Mouse (Mus musculus) layer of hippocampus, adult 11-12 months (tissue): ENCODE measurements around the gene Kcnb1.

Experiments used
- DNase-seq: peaks from one replicate; pipeline ENCODE4 v3.0.0; 2022; ENCODE audit warnings: low spot score

The Kcnb1 gene

DNA sequence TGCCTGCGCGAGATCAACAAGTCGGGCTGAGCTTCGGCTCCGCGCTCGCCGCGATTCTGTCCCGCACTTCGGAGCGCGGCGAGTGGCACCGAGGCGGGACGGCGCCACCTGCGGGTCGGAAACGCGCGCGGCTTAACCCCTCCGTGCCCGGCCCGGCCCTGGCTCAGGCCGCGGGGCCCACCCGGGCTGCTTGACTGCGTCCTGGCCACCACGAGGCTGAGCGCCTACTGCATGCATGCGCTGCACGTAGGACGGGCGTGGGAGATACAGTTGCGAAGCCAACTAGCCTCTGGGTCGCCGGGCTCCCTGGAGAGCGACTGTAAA is at the start of gene Kcnb1:
Gene Kcnb1 (minus strand): TSS at position 80 of the 324 bp plus-strand sequence.
- peak; percentile 78 for DNase-seq

DNA sequence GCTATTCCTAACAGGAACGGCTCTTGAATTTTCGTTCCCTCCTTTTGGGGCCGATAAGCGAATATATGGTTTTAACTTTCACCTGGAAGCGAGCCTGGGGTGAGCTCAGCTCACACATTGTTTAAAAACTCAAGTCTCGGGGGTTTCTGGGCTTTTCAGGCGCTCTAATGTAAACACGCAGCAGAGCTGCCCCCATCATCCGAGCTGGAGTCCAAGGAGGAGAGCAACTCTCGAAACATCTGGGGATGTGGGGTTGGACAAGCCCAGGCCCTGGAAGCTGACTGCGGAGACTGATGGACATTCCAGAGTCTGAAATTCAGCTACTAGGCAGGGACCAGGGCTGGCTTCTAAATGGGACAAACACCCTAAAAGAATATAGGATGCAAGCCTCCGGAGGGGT is 49.3 kb upstream of the Kcnb1 start:
- no peak for DNase-seq

DNA sequence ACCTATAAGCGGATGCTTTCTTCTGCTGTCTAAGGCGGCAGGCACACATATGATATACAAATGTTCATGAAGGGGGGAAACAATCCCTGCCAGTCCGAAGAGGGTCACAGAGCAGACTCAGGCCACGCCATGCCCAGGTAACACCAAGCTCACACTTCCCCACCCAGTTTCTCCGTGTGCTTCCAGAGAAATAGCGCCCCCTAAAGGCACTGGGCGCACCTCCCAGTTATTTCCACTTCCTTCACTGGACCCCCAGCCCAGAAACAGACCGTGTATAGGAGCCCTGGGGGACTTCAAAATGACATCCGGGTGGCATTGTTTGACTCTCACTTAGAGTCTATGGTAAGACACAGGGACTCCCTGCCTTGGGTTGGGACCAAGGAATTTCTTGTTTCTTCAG is 47.3 kb upstream of the Kcnb1 start:
- no peak for DNase-seq

DNA sequence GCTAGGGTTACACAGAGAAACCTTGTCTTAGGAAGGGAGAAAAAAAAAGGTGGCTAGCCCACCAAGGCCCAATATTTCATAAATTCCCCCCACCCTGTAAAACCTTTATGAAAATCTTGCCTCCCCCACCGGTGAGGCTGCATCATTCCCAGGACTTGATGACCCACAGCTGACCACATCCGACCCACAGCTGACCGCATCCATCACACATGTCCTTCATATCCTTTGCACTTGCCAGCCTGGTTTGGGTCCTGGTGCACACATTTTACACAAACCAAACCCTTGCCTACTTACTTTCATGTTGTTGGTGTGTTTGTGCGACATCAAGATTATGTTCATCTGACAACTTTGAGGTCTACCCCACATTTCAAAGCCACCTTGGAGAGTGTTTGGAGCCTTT is 46.2 kb upstream of the Kcnb1 start:
- no peak for DNase-seq

DNA sequence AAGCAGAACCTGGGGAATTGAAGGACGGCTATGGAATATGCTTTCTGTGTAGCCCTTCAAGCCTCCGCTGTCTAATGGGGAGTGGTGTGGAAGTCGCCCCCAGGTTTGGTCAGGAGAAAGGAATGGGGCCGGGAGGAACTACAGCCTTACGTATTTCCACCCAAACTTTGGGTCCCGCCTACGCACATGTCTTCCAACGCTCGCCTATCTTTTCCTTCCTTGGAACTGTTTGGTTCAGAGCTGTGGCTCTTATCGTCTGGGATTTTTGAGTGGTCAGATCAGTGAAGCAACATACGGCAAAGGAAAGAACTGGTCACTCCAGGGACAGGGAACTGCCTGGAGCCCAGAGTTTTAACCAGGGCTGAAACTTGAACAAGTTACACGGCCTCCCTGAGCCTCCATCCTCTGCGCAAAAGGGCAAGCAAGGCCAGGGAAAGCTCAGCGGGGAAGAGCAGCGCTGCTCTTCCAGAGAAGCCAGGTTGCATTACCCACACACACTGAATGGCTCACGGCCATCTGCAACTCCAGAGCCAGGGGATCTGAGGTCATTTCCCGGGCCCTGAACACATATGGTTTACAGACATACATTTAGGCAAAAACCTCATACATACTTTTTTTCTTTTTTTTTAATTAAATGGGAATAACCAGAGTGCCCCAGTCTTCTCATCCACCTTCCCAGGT is 45.5 kb upstream of the Kcnb1 start:
- no peak for DNase-seq

DNA sequence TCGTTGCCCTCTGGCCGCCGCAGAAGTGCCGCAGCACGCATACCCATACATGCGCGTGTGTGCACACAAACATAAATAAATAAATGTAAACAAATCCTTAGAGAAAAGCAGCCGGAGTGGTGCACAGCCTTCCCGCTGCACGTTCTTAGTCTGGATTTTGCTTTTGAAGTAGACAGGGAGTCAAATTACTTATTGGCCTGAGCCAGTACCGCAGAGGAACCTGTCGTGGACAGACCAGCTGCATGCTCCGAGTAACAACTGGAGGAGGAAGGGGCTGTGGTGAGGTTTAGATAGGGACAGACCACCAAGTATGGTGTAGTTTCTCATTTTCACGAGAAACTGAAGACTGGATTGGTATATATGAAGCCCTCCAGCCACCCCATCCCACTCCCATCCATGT is 43.8 kb upstream of the Kcnb1 start:
- no peak for DNase-seq

DNA sequence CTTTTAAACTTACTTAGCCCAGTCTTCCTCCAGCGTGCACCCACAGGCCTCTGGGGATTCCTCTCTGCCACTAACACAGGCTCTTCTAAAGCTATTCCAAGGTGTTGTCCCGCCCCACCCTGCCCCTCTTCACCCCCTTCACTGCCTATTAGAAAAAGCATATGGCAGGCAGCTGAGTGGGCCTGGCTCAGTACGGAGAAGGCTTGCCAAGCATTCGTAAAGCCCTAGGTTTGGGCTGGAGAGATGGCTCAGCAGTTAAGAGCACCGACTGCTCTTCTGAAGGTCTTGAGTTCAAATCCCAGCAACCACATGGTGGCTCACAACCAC is 43.0 kb upstream of the Kcnb1 start:
- no peak for DNase-seq

DNA sequence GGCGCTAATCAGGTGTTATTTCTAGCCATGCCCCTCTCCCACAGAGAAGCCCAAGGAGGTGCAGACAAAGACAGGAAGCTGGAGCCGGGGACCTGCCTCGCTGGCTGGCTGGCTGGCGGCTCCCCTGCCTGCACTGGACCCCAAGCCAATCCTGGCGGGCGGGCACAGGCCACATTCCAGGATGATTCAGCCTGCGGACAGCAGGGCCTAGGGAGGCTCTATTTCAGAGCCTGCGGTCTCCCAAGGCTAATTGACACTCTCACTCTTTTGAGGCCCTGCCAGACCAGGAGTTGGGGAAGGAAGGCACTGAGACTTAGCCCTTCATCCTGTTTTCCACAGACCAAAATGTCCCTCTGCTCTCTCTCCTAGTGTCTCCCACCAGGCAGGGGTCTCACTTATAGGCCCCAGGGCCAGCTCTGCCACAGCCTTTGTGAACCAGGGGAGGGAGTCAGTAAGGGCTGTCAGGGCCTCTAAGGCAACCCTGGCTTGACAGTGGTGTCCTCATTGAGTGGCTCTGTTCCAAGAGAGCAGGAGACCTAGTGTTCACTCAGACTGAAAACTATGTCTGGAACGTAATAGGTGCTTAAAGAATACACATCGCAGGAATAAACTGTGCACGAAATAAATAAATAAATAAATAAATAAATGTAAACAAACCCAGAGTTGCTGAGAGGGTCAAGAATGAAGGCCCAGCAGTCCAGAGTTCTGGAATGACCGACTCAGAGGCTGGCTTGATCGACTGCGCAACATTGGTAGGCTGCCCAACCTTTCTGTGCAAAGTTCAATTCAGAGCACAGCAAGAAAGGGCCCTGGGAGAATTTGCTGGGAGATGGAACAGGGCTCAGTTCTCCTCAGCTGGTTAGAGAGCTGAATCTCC is 42.4 kb upstream of the Kcnb1 start:
- no peak for DNase-seq

DNA sequence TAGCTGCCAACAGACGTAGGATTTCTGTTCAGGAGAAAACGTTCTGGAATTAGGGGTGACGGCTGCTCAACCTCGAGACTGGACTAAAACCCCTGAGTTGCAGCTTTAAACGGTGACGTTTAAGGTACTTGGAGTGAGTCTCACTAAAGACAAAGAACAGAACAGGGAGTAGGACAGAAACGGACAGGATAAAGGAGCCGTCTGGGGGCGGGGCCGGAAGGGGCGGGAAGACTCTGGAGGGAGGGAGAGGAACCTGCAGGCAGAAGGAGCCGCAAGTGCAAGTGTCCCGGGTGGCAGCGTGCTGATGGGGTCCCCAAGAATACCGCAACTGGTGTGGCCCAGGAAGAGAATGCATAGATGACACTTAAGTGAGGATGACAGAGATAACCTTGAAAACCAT is 40.6 kb upstream of the Kcnb1 start:
- DNase-seq = no peak

DNA sequence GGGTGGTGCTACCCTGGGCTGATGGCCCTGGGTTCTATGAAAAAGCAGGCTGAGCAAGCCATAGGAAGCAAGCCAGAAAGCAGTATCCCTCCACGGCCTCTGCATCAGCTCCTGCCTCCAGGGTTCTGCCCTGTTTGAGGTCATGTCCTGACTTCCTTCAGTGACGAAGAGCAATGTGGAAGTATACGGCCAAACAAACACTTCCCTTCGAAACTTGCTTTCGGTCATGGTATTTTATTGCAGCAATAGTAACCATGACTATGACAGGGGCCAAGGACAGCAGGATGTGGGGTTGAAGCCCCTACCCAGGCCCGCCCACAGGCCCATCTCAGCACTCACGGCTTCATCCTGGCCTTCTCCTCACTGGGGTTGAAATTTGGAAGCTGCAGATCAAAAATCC is 35.0 kb upstream of the Kcnb1 start:
- DNase-seq = no peak

DNA sequence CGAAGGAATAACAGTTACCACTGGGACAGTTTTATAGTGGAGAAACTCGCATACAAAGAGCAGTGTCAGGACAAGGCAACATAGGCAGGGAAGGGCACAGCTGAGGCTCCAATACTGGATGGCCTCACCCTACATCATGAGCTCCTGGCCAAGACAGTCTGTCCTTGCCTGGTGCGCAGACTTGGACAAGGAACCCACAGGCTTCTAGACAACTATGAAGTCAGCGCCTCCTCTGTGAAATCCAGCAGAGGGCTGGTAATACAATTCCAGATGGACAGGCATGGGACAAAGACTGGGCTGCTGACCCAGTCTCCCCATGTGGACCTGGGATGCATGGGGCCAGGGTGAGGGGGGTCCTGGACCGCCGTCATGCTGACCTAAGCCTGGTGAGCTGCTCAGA is 34.2 kb upstream of the Kcnb1 start:
- DNase-seq = no peak

DNA sequence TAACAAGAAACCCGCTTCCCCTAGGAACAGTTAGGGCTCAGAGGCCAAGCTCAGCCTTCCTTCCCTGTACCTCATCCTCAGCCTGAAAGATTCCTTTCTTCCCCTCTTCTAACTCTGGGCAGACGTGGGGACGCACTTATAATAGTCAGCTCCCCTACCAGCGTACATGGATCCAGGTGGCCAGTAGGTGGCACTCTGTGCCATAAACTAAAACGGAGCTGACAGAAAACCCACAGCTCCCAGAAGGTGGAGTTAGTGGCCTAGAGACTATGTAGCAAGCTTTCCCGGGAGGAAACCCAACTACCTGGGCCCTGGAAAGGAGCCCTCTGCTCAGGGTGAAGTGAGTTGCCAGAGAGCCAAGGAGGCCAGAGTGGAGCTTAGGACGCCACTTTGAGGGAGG is 32.2 kb upstream of the Kcnb1 start:
- DNase-seq = peak; percentile 78

DNA sequence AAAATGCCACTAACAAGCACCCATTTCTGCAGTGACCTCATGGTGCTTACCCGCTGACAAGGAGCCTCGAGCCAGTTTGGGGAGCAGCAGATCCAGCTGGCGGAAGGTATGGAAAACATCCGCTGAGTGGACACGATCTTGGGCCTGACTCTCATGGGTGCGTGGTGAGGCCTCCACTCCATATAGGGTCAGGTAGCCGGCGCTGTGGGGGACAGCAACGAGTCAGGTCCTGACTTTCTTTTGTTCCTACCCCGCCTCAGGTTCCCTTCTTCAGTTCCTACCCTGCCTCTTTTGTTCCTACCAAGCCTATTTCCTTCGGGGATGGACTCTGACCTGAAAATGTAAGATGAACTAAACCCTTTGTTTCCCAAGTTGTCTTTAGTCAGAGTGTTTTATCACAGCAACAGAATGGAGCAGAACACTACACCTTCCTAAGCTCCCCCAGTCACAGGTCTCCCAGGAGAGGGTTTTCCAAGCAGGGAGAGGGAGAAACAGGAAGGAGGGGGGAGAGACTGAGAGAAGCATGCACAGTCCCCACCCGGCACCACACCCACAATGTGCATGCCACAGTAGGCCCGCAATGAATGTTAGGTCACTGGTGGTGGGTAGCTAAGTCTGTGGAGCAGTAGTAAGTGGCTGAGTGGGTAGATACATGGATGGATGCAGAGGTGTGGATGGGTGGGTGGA is 31.3 kb upstream of the Kcnb1 start:
- DNase-seq = no peak

DNA sequence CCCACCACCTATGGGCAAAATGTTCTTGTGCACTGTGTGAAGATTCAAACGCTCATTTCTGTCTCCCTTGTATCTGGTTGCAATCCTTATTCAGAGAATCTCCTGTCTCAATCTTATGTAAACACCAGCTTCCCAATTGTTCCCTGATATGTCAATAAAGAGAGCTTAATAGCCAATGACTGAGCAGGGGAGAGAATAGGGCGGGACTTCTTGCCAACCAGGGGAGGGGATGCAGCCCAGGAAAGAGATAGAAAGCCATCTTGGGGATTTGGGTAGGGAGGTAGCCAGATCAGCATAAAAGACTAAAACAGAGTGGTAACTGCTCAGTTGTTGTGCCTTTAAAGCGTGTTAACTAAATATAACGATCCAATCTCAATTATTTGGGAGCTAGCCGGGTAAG is 30.8 kb upstream of the Kcnb1 start:
- DNase-seq = no peak

DNA sequence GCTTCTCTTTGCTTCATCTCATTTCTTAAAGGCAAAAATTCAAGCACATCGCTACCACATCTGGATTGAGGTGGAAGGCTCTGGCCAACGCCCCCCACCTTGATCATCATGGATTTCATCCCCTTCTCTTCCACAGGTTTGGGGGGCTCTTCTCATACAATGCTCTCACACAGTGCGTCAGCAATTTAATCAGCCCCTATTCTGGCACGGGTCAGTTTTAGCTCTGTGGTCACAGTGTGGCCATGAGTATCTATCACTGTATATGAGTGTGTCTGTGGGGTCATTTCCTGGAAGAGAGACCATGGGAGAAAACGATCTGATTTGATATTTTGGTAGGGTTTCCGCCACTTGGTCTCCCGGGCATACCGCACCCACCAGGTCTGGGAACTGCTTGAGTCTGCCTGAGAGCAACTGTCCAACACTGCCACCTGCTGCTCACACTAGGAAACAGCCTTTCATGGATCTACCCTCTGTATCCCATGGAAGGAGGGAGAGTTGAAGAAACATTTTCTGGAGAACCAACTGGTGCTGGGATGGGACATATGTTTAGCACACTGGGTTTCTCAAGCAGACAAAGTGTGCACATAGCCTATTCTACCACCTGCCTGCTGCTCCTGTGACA is 29.3 kb upstream of the Kcnb1 start:
- peak; percentile 90 for DNase-seq

DNA sequence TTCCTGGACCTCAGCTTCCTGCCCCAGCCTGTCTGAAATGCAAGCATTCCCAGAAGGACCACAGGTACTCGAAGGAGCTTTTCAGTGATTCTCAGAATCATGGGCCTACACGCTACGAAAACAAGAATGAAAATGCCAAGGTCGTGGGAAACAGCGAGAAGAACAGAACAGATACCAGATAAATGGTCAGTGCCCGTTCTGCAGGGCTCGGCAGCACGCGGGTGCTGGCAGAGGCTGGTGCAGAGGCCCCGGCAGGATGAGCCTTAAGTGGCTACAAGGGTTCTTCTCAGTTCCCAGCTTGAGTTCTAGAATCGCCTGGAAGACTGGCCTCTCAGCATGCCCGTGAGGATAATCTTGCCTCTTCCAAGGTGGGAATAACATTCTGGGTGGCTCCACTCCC is 23.7 kb upstream of the Kcnb1 start:
- DNase-seq = no peak

DNA sequence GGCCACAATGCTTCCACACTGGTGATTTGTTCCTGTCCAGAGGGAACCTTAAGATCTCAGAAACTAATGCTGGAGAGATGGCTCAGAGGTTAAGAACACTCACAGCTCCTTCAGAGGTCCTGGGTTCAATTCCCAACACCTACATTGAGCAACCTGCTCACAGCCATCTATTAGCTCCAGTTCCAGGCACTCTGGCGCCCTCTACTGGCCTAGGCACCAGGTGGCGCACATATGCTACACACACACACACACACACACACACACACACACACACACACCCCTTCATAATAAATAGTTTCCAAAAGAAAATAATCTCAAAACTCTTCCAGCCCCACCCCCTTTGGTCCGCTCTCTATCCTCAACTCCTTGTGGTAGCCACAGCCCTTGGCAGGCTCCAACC is 23.1 kb upstream of the Kcnb1 start:
- no peak for DNase-seq

DNA sequence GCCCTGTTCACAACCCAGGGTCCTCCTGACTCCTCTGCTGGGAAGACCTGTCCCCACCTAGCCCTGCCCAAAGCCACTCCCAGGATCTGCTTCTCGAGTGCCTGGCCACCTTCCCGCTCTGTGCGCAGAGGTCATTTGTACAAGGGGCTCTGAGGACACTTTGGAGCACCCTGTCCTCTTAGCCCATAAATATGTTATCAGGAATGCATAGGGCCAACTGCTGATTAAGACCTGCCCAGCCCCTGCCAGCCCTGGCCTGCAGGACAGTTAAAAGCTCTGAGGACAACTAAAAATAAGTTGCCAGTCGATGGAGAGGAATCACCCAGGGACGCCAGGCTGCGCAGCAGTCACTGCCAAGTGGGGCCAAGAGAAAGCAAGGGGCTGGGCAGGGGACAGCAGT is 22.6 kb upstream of the Kcnb1 start:
- DNase-seq = no peak

DNA sequence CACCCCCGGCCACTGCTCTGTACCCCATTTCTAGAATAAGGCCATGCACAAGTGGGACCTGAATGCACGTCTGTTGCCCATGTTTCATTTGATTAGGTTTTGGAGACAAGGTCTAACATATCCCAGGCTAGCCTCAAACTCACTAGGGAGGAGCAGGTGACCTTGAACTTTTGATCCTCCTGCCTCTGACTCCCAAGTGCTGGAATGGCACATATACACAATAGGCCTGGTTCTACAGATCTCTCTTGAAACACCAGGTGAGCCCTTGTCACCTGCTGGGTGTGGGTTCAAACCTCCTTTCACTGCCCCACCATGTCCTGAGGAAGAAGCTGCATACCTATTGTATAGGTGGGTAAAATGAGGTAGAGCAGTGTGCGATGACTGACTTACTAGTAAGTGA is 22.1 kb upstream of the Kcnb1 start:
- no peak for DNase-seq

DNA sequence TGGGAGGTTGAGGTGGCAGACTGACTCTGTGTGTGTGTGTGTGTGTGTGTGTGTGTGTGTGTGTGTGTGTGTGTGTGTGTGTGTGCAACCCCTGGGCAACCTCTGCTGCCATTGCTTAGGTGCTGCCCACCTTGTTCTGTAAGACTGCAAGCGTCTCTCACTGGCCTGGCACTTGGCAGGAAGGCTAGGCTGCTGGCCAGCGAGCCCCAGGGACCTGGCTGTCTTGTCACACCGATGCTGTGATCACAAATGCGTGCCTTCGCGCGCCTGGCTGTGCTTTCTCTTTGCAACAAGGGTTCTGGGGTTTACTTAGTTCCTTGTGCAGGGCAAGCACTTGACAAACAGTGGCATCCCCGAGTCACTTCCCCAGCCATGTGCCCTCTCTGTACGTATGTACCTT is 19.9 kb upstream of the Kcnb1 start:
- no peak for DNase-seq

DNA sequence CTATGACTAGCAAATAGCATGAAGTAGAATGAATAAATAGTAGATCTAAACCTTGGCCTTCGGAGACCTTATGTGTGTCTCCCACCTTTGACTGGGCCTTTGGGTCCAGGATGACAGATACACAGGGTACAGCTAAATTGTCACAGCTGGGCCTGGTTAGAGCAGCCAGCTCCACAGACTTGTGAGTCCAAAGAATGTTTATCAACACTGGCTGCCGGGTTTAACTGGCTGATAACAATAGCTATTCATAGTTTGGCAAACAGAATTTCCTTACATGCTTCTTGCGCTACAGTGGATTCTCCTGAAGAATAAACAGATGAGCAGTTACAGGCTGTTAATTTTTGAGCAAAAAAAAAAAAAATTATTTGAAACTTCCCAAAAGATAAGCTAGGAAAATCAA is 19.0 kb upstream of the Kcnb1 start:
- DNase-seq = no peak

DNA sequence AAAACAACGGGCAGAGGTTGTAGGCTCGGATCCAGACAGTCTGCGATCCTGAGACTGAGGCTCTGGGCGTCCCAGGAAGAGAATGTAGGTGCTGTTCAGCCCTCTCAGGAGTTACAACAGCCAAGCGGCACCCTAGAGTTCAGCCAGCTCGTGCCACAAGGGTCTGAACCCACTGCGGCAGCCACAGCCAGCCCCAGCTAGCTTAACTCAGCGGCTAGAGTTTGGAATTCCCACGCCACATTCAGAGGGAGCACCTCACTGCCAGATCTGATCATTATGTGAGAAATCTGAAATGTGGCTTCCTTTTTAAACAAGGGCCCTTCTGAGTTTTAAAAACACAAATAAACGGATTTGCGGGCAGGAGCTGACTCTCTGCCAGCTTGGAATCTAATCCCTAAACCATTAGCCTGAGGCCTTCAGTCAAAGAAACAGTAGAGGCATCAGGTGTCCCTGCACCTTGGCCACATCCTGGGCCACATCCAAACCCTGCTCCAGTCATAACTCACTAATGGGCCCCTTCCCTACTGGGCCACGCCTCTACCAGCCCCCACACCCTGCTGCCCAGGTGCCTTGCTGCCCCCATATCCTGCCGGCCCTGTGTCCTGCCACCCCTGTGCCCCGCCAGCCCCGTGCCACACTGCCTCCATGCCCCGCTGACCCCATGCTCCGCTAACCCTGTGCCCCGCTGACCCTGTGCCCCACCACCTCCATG is 16.1 kb upstream of the Kcnb1 start:
- no peak for DNase-seq
